Mouse (Mus musculus) spleen, adult 2 months (tissue): ENCODE measurements around the gene Pvr.

Source experiments
- CTCF ChIP-seq: fragments of 200-500 bp; IDR thresholded peaks from 2 replicates; pipeline ENCODE4 v1.5.1; 2011; ENCODE audit warnings: mild to moderate bottlenecking, inconsistent platforms; ENCODE audit not compliant: insufficient read depth, insufficient read length, insufficient replicate concordance; ENCODE audit errors: extremely low read depth
- POLR2A ChIP-seq: fragments of 200-500 bp; IDR thresholded peaks from 2 replicates; pipeline ENCODE4 v1.6.1; 2011; ENCODE audit warnings: low read depth, low read length, inconsistent platforms

DNA sequence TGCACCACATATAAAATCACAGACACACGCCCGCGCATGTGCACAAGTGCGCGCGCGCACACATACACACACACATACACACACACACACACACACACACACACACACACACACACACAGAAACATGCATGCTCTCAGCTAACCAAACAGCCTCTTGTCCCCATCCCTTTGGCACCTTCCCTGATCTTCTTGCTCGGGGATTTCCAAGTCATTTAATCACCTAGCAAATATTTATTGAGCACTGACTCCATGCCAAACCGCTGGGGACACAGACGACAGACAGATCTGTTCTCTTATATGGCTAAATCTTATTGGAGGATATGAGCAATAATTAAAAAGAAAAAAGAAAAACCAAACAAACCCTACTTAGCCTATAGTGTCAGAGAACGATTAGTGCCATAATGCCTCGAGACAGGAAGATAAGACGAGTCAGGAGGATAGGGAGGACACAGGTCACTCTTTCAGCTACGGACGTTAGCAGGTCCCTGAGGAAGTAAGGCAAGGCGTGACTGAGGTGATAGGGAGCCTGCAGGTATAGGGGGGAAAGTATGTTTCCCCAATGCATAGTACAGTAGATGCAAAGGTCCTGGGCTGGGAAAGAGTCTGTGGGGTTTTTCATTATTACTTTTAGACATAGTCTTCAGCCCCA lies 53.1 kb downstream of the Pvr start:
- TF ChIP-seq POLR2A = no peak
- TF ChIP-seq CTCF = no peak
